Mouse (Mus musculus) olfactory bulb, adult 2 months (tissue): Measurements from ENCODE around the gene Tenm4.

Source experiments
- CTCF ChIP-seq: fragments of 200-500 bp; IDR thresholded peaks from 2 replicates; pipeline ENCODE4 v1.5.1; 2012; ENCODE audit warnings: low read depth, mild to moderate bottlenecking, low read length, moderate library complexity; ENCODE audit not compliant: insufficient read depth
- POLR2A ChIP-seq: fragments of 200-500 bp; IDR thresholded peaks from 2 replicates; pipeline ENCODE4 v1.6.1; 2012; ENCODE audit warnings: mild to moderate bottlenecking, low read depth, low read length, moderate library complexity; ENCODE audit not compliant: insufficient read depth

DNA sequence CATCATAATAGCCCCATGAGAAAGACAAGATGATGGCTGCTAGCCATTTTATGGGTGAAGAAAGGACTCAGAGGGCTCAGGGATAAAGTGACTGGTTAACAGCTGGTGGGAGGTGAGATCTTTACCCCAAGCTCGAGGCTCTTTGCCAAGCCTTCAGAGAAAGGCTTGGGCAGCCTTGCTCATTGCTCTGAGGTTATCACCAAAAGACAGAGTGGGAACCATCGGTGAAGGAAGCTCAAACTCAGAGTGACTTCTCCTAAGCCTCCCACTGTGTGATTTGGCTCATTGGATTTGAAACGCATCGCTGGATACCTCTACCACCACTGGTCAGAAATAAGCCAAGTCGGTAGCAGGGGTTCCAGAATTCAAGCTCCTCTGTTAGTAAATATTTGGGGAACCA, 19.1 kb upstream of the Tenm4 start:
- TF ChIP-seq POLR2A, result no peak
- no peak for TF ChIP-seq CTCF
